Mouse (Mus musculus) midbrain, embryonic 16.5 days (tissue): ENCODE results near the gene Mast4. TPM values are rescaled to one million over a fixed set of nuclear protein-coding genes. Genes with fewer than 3 reads are reported as not detected.

Source experiments
- ATAC-seq: fragments of 200-750 bp; cut with Nextera tagmentation; 2 replicates; pipeline ENCODE4 v1.8.0; 2017; ENCODE audit warnings: moderate TSS enrichment
- H3K27ac ChIP-seq: fragments of 300-500 bp; sonication (generic); 2 replicates; pipeline ENCODE4 v1.5.1; 2014; ENCODE audit warnings: mild to moderate bottlenecking, low read length, mixed read lengths
- H3K27me3 ChIP-seq: fragments of 300-500 bp; sonication (generic); 2 replicates; pipeline ENCODE4 v1.6.1; 2014; ENCODE audit warnings: low read depth, low read length, mixed read lengths; ENCODE audit not compliant: control insufficient read depth, insufficient read depth
- H3K36me3 ChIP-seq: fragments of 300-500 bp; sonication (generic); 2 replicates; pipeline ENCODE4 v1.6.1; 2014; ENCODE audit warnings: mild to moderate bottlenecking, low read length, moderate library complexity, mixed read lengths; ENCODE audit not compliant: control insufficient read depth, insufficient read depth
- H3K4me1 ChIP-seq: fragments of 300-500 bp; sonication (generic); 2 replicates; pipeline ENCODE4 v1.6.1; 2014; ENCODE audit warnings: mild to moderate bottlenecking, low read length, mixed read lengths; ENCODE audit not compliant: control insufficient read depth, insufficient read depth
- H3K4me2 ChIP-seq: fragments of 300-500 bp; sonication (generic); 2 replicates; pipeline ENCODE4 v1.6.1; 2014; ENCODE audit warnings: mild to moderate bottlenecking, low read length, mixed read lengths
- H3K4me3 ChIP-seq: fragments of 300-500 bp; sonication (generic); 2 replicates; pipeline ENCODE4 v1.5.1; 2014; ENCODE audit warnings: low read depth, mild to moderate bottlenecking, low read length, moderate library complexity, mixed read lengths
- H3K9ac ChIP-seq: fragments of 300-500 bp; sonication (generic); 2 replicates; pipeline ENCODE4 v1.6.1; 2014; ENCODE audit warnings: low read depth, low read length, mixed read lengths
- H3K9me3 ChIP-seq: fragments of 300-500 bp; sonication (generic); replicated peaks from 2 replicates; pipeline ENCODE4 v1.6.1; 2014; ENCODE audit warnings: mild to moderate bottlenecking, low read length, mixed read lengths; ENCODE audit not compliant: control insufficient read depth, poor library complexity, severe bottlenecking
- WGBS: fragments of 180-500 bp; shearing (Covaris S2); extraction: QIAGEN DNeasy Blood & Tissue Kit; methylation state at CpG from one replicate; pipeline ENCODE4 v1.1.7; 2014; 5-methylcytosine and 5-hydroxymethylcytosine counted together
- polyA plus RNA-seq: library from polyadenylated mRNA; unstranded; fragments of >200 nt; fragmentation: Nextera tagmentation; extraction: Ambion mirVana; gene quantifications from 2 replicates; pipeline ENCODE4 v1.2.1, GENCODE M21; 2015

The Mast4 gene
- polyA plus RNA-seq, 1 experiment from 2014 or later: 33.8 TPM

DNA sequence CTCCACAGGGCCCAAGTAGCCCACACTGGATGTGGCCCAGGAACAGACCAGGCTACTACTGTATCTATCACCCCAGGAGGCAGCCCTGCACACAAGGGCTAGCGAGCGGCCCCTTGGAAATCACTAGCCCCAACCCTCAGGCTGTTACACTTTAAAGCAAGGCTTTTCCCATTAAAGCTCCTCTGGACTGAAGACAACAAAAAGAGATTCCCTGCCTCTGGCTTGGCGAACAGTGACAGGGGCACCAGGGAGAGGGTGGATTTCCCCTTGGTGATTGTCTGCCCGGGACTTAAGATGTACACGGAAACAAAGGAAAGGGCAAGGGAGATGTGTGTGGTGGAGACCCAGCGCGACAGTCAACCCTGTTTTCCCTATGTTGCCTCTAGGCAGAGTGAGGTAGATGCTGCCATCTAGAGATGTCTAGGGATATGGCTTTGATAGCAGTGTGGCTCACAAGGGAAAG, 213.6 kb downstream of the Mast4 start:
- Histone ChIP-seq H3K36me3 (no peaks in the 10 kb centered on the region), H3K4me2 (peak overlapping the region; percentile 51), H3K9ac (0 out of 2 replicates have a peak overlapping the region, but pooled peaks have one; percentile 38), H3K4me1 (peaks cover 8% of the 10 kb centered on the region), H3K9me3 (no peaks in the 10 kb centered on the region), H3K27ac (no peak overlapping the region), H3K27me3 (no peaks in the 10 kb centered on the region), H3K4me3 (no peak overlapping the region; the same call in 1 of the 2 replicates)
- 4% methylated on average over 7 of the region's 7 CpGs for WGBS
- ATAC-seq: peak; percentile 91

DNA sequence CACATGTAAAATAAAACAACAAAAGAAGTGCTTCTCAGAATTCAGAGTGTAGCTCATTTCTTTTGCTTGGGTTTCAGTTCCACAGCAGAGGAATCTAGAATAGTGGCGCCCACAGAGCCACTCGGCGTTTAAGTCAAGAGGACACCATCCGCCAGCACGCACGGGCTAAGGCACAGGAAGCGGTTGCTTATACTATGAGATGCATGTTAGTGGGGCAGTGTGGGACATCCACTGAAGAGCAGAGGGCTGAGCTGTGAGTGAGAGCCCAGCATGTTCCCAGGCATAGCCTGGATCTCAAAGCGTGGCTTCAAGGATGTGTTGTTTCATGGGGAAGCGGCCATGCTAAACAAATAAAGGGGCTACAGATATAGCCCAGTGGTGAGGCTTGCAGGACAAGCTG, 214.6 kb downstream of the Mast4 start:
- Histone ChIP-seq H3K27ac (no peak overlapping the region), H3K4me3 (no peak overlapping the region), H3K4me2 (no peak overlapping the region), H3K9ac (no peak overlapping the region), H3K36me3 (no peaks in the 10 kb centered on the region), H3K4me1 (peaks cover 8% of the 10 kb centered on the region), H3K27me3 (no peaks in the 10 kb centered on the region), H3K9me3 (no peaks in the 10 kb centered on the region)
- 83% methylated on average over 9 of the region's 9 CpGs for WGBS
- no peak for ATAC-seq

DNA sequence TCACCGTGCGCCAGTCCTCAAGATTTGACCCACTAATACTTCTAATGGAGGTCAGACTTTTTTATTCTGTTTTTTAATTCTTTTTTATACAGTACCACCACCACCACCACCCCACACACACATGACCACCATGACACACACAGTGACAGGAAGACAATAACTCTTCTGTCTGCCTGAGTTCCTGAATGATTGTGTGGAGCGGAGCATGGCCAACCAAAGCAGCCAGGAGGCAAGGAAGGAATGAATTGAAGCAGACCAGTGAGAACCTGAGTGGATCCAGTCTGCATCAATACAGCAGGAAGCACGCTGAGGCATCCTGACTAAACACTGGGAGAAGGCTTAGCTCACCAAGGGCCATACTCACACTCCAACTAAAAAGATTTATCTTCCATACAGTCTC, 219.2 kb downstream of the Mast4 start:
- Histone ChIP-seq H3K4me1 (peaks cover 8% of the 10 kb centered on the region; the same call in 1 of the 2 replicates), H3K4me2 (no peak overlapping the region), H3K9ac (no peak overlapping the region), H3K27ac (no peak overlapping the region), H3K4me3 (no peak overlapping the region), H3K9me3 (no peaks in the 10 kb centered on the region), H3K27me3 (no peaks in the 10 kb centered on the region; the same call in 1 of the 2 replicates), H3K36me3 (no peaks in the 10 kb centered on the region)
- 68% methylated on average over 4 of the region's 4 CpGs for WGBS
- ATAC-seq: no peak

DNA sequence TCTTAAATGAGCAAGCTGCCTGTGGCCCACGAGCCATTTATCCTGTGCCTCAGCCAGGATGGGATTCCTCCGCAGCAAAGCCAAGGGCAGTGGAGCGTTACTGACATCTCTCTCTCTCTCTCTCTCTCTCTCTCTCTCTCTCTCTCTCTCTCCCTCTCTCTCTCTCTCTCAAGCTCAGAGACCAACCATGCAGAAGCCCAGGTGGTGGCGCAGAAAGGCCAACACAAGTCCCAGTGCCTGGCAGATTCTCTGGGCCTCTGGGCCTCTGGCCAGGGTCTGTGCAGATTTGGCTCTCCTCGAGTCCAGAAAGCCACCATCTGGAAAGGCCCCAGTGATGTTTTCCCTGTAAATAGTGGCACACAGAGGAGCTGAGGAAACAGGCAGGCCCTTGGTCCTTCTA, 220.0 kb downstream of the Mast4 start:
- peak; percentile 66; the same call in 1 of the 2 replicates for ATAC-seq
- H3K36me3 ChIP-seq: no peaks in the 10 kb centered on the region
- H3K27me3 ChIP-seq: no peaks in the 10 kb centered on the region; the same call in 1 of the 2 replicates
- no peak overlapping the region for H3K4me3 ChIP-seq
- no peak overlapping the region for H3K9ac ChIP-seq
- H3K9me3 ChIP-seq: no peaks in the 10 kb centered on the region
- peaks cover 9% of the 10 kb centered on the region; the same call in 1 of the 2 replicates for H3K4me1 ChIP-seq
- H3K4me2 ChIP-seq: no peak overlapping the region
- WGBS: 22% methylated on average over 5 of the region's 5 CpGs
- no peak overlapping the region for H3K27ac ChIP-seq

DNA sequence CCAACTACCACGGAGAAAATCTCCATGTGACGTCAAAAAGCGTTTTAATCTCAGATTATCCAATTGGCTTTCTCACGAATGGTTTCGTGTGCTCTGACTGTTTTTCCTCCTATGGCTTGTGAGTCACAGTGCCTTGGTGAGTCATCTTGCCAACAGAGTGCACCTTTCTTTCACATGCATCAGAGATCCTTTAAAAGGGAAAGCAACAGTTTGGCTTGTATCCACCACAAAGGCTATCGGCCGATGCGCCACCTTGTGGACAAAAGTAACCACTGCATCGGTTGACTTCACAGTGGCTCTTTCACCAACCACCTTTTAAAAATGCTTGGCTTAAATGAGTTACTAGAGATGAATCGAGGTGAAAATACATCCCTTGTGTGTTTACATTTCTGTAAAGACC, 224.4 kb downstream of the Mast4 start:
- Histone ChIP-seq H3K27me3 (no peaks in the 10 kb centered on the region; the same call in 1 of the 2 replicates), H3K4me2 (no peak overlapping the region), H3K9ac (no peak overlapping the region), H3K9me3 (no peaks in the 10 kb centered on the region), H3K27ac (no peak overlapping the region), H3K4me1 (peaks cover 9% of the 10 kb centered on the region; the same call in 1 of the 2 replicates), H3K36me3 (no peaks in the 10 kb centered on the region), H3K4me3 (no peak overlapping the region)
- 22% methylated on average over 10 of the region's 10 CpGs for WGBS
- peak; percentile 55 for ATAC-seq

DNA sequence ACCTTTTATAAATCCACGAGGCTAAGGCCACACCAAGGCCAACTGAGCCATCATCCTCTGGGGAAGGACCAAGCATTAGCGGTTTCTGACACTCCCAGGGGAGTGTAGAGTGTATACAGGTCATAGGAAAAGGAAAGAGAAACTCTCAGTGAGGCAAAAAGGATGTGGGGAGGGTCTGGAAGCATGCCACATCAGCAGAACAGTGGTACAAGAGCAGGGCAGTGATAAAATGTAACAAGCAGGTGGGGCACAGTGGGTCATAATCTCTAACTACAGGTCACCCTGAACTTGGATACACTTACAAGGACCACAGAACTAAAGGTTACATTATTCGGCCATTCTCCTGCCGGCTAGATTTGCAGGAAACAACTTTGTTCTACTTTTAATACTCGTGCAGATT, 226.9 kb downstream of the Mast4 start:
- 89% methylated on average over 5 of the region's 5 CpGs for WGBS
- no peaks in the 10 kb centered on the region; the same call in 1 of the 2 replicates for H3K27me3 ChIP-seq
- ATAC-seq: no peak
- H3K27ac ChIP-seq: no peak overlapping the region
- peaks cover 9% of the 10 kb centered on the region; the same call in 1 of the 2 replicates for H3K4me1 ChIP-seq
- H3K9ac ChIP-seq: no peak overlapping the region
- H3K36me3 ChIP-seq: no peaks in the 10 kb centered on the region
- no peak overlapping the region for H3K4me3 ChIP-seq
- H3K9me3 ChIP-seq: no peaks in the 10 kb centered on the region
- H3K4me2 ChIP-seq: no peak overlapping the region

DNA sequence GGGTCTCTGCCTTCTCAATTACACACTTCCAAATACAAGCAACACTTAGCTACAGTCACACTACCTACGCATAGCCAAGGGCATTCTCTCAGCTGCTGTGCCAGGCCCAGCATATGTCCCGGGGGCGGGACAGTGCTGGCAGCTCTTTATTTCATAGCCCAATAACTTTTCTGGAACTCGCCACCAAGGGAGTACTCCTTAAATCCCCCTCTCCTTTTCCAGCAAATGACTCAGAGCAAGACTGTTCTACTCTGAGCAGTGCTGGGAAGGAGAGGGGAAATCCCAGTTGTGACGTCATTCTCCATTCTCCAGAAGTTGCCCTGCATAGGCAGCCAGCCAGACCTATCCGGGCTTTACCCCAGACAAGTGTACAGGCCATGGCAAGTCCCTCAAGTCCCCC, 231.7 kb downstream of the Mast4 start:
- Histone ChIP-seq H3K4me3 (no peak overlapping the region), H3K9me3 (no peaks in the 10 kb centered on the region), H3K27me3 (no peaks in the 10 kb centered on the region), H3K4me1 (no peaks in the 10 kb centered on the region), H3K36me3 (no peaks in the 10 kb centered on the region), H3K9ac (no peak overlapping the region), H3K27ac (no peak overlapping the region), H3K4me2 (no peak overlapping the region)
- WGBS: 80% methylated on average over 6 of the region's 6 CpGs
- no peak for ATAC-seq

DNA sequence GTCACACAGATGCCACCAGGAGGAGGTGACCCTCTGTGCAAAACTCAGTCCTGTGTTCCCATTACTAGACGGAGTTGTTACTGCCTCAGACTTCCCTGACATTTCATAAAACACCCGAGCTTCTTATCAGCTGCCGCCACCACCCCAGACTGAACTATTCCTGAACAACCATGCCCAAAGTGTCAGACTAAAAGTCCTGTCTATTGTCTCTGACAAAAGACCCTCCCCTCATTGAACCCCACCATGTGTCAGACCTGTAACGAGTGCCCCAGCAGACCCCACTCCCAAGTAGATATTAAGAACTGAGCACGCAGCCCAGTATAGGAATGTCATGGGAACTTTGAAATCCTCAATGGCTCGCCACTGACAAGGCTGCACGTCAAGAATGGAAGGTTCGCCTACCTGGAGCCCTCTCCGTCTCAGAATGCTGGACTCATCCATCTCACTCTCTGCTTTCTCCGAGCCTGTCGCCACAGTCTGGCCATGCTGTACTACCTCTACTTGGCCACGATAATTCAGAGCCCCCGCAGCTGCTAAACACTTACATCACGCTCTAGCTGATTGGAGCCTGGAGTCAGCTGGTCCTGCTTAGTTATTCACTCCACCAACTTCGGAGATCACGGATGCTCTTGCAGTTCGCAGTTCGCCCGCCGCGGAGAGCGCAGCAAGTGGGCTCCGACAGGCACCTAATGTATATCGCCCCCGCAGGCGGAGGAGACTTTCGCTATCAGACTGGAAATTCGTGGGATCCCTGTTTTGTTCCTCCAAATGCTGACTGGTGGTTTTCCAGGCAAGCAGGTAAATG, 237.7 kb downstream of the Mast4 start:
- H3K4me3 ChIP-seq: peak overlapping the region; percentile 55

DNA sequence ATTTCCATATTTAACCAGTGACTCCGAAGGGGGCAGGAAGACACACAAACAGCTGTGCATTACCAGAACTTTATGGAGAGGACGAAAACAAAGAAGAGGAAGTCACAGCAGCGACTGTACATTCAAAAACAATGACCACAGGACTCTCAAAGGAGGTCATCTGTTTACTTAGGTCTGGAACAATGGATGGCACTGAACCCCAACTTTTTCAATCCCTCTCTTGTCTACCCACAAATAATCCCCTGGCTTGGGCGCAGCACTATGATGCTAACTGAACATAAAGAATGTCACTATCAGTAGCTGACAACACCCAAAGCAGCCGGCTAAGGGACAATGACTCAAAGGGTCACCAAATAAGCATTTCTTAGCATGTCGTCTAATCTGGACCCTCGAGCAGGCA, 238.8 kb downstream of the Mast4 start:
- Histone ChIP-seq H3K27ac (no peak overlapping the region), H3K27me3 (no peaks in the 10 kb centered on the region), H3K36me3 (no peaks in the 10 kb centered on the region), H3K9ac (no peak overlapping the region), H3K9me3 (no peaks in the 10 kb centered on the region), H3K4me1 (peaks cover 8% of the 10 kb centered on the region), H3K4me2 (peak overlapping the region; percentile 30), H3K4me3 (peak overlapping the region; percentile 14)
- WGBS: 47% methylated on average over 7 of the region's 7 CpGs
- ATAC-seq: no peak

More for the DNA sequence above, 237.7 kb downstream of the Mast4 start:
- WGBS: 6% methylated on average over 28 of the region's 28 CpGs
- Histone ChIP-seq H3K27me3 (no peaks in the 10 kb centered on the region), H3K27ac (peak overlapping the region; percentile 3), H3K4me1 (peaks cover 8% of the 10 kb centered on the region), H3K9ac (peak overlapping the region; percentile 68), H3K36me3 (no peaks in the 10 kb centered on the region), H3K4me2 (peak overlapping the region; percentile 94), H3K9me3 (no peaks in the 10 kb centered on the region)
- peak; percentile 95 for ATAC-seq
